Mouse (Mus musculus) cerebellum, adult 8-10 months (tissue): Measurements from ENCODE around the gene Inmt.
A peak's percentile ranks its signal among the peaks of the same experiment; 100 is the strongest.

ENCODE experiments used
- DNase-seq: peaks from one replicate; pipeline ENCODE4 v3.0.0; 2022

Gene Inmt

DNA sequence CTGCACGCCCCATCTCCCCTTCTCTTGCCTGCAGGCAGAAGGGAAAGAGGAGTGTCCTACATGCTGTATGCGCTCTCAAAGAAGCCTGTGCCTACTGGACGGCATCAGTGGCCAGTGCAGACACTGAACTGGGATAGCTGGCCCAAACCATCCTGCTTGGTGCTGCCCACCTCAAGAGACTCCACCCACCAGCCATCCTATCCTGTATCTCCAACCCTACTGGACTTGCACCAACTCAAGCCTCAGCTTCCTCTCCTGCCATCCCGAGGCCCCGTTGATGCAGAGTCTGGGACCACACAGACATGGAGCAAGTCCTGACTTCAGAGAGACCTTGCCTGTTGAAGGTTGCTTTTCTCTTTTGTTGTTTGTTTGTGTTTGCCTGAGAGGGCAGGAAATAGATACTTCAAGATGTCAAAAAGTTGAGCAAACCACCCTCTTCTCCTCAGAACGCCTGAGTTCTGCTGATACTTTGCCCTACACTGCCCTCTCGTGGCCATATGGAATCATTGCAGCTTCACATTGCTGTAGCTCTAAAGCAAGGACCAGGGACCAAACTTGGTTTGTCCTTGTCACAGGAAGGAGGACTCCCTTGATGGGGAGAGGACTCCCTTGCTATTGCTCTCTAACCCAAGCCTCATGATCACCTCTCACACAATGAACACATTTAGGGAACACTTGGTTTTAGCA, 7.9 kb downstream of the Inmt start:
- DNase-seq, result peak; percentile 68

DNA sequence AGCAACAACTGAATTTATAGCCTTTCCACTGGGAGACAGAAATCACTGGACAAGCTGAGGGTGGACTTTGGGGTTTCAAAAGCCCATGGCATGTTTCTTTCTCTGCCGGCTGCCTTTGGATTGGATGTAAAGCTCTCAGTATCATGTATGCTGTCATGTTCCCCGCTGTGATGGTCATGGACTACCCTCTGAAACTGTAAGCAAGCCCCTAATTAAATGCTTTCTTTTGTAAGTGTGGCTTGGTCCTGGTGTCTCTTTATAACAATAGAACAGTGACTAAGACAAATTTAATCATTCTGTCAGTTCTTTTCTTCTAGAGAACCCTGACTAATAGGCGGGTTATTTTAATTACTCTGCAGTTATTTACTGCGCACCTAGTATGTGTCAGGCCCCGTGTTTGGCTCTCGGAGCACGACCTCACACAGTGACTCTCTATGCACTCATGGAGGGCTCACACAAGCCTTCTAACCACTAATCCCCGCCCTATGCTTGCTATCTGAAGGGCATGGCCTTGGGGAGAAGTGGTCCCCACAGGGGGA, 11.7 kb downstream of the Inmt start:
- DNase-seq, result no peak

DNA sequence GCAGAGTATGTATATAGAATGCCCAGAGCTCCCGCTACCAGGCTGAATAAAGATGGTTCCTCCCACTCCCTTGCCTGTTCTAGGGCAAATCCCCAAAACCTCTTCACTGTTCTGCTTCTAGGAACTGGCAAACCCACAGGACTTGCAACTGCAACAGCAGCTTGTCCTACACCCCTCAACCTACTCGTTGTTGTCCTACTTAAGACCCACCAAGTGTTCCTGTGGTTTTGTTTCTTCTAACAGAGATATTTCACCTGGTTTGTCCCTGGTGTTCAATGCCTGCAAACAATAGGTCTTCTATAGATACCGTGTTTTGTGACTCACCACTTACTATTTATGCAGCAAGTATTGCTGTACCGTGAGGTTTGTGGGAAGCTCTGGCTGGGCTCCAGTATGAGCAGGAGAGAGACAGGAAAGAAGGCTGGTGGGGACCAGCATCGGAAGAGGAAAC, 13.5 kb downstream of the Inmt start:
- DNase-seq, result no peak

DNA sequence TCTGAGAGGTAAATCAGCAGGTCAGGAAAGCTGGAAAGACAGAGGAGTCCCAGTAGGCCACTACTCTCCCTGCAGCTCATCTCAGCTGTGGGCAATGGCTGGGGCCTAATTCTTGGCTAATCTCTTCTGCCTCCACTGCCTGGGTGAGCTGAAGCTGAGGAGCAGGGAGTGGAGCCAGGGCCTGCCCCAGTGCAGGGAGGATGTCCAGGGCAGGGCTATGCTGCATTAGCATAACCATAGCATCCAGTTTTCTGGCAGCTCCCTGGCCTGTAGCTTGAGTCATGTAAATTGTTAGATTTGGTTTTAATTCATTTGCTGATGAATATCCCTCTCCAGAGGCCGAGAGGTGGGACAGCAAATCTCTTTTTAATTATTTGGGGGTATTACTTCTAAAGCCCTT, 15.6 kb downstream of the Inmt start:
- DNase-seq, result no peak

DNA sequence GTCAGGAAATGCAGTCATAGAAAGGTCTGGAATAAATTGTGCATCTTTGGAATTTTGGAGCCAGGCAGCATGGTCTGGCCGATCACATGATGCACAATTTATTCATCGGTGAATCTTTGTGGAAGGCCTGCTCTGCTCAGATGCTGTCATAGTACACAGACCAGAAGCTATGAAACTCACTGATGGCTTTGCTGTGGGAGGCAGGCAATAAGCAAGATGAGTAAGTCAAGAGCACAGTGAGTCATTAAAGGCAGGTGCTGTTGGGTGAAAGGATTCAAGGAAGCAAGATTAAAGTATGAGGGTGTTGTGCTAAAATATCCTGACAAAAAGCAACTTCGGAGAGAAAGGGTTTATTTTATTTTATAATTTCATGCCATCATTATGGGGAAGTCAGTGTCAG, 22.6 kb downstream of the Inmt start:
- DNase-seq, result no peak

DNA sequence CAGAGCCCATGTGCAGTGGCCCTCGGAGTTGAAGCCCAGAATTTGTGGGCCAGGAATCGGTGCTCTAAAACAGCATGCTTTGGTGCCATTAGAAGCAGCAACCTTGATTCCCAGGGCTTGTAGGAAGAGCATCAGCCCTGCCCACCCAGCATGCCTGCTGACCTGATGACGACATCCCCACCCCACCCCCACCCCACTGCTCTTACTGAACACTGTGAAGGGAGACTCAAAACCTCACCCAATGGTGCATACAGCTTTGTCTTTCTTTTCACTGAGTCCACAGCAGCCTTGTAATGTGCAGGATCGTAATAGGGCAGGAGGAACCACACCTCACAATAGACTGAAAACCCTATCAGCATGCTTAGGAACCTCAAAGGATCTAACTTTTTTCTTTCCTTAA, 28.7 kb downstream of the Inmt start:
- no peak for DNase-seq

DNA sequence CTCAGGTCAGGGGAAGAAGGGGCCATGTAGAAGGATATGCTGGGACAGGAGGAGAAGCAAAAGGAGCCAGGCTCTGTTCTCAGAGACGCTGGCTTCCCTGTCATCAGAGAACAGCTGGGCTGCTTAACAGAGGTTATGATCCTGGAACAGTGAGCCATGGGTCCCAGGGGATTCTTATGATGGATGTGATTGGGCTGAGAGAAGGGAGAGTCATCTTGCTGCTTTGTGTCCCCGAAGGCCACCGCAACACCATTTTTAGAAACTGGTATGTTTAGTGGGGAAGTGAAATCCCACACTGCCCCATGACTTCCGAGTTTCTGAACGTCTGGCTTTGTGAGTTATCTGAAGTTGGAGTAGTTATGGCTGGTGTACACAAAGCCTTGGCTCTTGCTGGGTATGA, 29.6 kb downstream of the Inmt start:
- DNase-seq, result no peak

DNA sequence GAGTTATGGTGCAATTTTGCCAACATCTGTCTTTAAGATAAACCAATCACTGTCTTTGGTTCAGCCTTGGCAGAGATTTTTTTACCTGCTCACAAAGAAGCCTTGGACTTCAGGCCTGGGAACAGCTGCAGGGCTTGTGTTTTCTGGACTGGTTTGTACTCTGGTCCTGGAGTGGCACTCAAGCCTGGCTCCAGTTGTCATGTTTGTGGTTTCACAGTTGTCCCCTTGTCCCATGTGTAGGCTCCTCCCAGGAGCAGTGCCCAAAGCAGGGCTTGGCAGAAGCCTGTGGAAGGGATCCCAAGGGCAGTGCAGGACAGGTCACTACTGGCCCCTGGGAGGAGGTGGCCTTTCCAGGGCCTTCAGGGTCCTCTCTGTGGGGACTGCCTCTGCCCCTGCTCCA, 36.5 kb downstream of the Inmt start:
- DNase-seq, result no peak

DNA sequence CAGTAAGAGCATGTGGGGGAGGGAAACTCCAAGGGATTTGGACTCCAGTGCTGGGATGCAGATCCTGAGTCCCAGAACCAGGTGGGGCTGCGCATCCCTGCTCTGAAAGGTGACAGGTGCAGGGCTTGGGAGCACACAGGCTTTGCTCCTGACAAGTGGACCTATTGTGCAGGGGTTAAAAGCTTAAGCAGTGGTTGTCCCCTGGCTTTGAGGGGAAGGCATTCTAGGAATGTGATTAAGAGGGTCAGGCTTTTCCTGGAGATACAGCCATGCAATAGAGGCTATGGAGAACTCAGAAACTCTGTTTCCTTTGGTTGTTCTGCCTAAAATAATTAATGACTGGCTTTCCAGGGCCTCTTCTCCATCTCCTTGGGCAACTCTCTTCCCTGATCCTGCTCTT, 41.4 kb downstream of the Inmt start:
- no peak for DNase-seq

DNA sequence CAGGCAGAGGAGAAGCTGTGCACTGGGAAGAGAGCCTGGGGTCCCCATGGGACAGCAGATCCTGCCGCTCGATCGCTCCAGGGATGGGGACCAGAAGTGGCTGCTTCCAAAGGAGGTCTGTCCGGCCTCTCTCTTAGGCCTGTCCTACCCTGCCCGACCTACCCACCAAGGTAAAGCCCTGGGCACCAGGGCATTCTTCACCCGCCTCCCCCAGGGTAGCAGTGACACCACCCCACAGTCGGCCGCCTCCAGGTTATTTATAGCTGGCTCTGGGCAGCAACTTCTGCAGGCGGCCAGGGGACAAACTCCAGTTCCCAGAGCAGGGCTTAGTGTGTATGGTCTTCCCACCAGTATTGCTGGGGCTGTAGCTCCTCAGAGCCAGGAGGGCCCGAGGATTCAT, 42.0 kb downstream of the Inmt start, which contains the start of gene Crhr2:
Crhr2 (minus strand) TSS at position 223 of the 400 bp plus-strand sequence.
- no peak for DNase-seq

DNA sequence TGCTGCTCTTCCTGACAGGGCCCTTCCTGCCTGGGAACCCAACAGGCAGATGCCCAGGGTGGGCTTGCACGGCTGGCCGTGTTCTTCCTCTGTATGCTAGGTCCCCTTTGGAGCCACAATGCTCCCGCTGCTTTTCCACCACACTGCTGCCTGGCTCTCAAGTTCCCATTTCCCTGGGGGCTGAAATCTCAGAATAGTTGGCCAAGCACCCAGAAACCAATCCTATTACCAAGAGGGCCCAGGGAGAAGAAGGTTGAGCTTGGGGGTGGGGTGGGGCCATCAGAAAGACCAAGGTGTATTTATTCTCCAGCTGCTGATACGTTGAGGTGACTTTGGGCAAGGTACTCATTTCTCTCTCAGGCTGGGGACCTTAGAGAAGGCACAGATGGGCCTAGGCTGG, 43.5 kb downstream of the Inmt start:
- DNase-seq, result no peak

DNA sequence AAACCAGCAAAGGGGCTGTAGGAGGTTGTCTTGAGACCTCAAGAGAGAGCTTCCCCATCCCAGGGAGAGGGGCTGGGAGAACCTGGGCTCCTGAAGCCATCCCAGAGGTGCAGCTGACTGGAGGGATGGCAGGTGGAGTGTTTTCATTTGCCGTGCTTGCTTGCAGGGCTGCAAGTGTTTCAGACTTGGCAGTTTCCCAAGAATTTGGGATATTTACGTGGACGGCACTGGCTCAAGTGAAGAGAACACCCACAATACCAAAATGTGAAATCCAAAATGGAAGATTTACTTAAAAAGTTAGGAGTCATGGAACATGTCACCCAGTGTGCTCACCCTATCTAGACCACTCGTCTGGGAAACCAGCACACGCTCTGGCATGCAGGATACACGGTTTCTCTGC, 44.2 kb downstream of the Inmt start:
- no peak for DNase-seq

DNA sequence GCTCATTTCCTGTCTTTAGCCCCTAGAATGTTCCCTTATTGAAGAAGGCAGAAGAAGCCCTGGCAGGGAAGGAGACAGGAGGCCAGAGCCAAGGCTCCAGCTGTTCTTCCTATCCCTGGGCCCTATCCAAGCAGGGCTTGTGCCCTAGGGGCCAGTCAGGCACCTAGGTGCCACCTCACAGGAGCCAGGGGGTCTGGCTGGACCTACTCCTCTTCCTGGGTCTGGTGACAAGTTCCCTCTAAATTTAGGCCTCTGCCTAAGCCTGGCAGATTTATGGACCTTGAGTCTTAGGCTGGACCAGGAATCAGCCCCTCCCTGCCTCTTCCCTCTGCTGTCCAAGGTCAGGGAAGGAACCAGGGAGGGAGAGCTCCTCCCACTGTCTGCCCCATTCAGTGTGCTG, 46.5 kb downstream of the Inmt start:
- DNase-seq, result no peak

DNA sequence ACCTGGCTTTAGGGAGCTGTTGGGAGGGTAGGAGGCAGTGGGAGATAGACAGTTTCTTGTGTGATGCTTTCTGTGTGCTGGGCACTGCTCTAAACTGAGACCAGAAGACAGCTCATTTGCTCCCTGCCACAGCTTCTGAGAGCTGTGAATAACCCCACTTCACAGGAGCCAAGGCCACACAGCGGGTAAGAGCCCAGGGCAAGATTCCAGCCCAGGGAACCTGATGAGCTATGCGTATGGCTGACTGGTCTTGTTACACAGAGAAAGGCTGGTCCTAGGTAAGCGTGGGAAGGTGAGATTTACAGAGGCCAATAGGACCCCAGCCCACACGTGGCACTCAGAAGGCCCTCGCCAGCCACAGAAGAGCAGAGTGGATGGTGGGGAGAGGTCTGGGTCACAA, 48.3 kb downstream of the Inmt start:
- DNase-seq, result no peak

DNA sequence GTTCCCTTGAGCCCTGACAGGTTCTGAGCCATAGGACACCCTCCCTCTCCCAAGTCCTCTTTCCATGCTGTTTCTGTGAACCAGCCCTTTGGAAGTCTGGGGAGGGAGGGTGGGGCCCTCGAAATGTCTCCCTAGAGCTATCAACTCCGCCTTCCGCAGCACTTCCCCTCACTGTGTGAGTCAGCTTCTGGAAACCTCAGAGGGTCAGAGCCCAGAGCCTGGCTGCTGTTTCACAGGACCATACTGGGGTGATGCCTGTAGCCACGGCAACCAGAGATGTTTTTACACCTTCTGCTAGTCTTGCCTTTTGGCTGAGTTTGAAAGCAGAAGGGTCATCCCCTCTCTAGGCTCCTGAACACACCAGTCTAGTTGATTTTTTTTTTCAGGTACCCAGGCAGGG, 51.8 kb downstream of the Inmt start:
- DNase-seq, result no peak
